Mouse (Mus musculus) lung, postnatal 0 days (tissue): ENCODE measurements at regions not wholly inside any gene's neighbourhood (a gene's known extent, or its start where the extent isn't known, plus 50 kb on each side); places are given as distances from the start of the nearest gene placed in this dataset.

ENCODE experiments used
- CTCF ChIP-seq: IDR thresholded peaks from 2 replicates; pipeline ENCODE4 v1.5.1; 2016; ENCODE audit warnings: antibody characterized with exemption, mild to moderate bottlenecking
- EP300 ChIP-seq: IDR thresholded peaks from 2 replicates; pipeline ENCODE4 v1.6.1; 2016; ENCODE audit warnings: antibody characterized with exemption, mild to moderate bottlenecking, control low read depth

- no peak for TF ChIP-seq CTCF
- TF ChIP-seq EP300 = no peak
Observed at GRCm38 (mm10) chrX:61043147-61043546, 142.2 kb downstream of the Cdr1 start.
